Mouse (Mus musculus): ENCODE data around the gene Zfp174. TPM values are rescaled to one million over a fixed set of nuclear protein-coding genes. Genes with fewer than 3 reads are reported as not detected.
A peak's percentile ranks its signal among the peaks of the same experiment; 100 is the strongest.
"Not testable (repeated sequence)": the region's sequence is repeated elsewhere in the genome, so short reads cannot be mapped to it uniquely, and the experiment has no call there.

Gene Zfp174
- polyA plus RNA-seq (2015; fragmentation: Nextera tagmentation; extraction: Ambion mirVana): 0.65 and 0.82 TPM in 2 replicates

DNA sequence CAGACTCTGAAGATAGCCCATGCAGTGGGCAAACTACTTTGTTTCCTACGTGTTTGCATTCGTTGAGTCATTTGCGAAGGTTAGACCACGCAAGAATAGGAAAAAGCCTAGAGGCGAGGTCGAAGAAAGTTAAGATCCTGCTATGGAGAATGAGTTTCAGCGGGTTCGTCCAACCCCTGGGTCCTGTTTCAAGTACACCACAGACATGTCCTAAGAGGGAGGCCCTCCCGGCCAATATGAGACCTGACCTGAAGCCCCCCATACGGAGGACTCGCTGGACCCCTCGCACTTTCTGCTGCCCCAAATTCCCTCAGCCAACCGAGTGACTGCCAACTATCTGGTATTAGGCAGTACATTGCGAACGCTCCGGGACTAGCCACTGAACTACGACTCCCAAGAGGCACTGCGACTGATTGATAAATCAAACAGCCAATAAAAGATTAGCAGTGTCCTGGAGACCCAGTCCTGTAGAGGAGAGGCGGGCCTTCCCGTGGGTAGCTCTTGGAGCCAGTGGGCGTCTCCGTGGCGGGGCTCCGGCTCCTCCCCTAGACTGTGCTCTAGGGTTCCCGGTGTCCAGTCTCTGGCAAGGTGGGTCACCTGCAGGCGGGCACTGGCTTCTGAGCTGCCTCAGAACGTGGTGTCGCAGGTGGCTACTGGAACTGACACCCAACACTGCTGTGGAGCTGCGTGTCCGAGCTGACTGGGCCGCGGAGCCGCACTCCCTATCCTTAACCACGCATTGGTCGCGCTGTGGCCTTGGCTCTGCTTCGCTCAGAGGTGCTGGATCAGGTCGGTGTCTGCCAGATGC, at the start of gene Zfp174:
Gene Zfp174, plus strand, starts transcription at position 558 of the 808 bp plus-strand sequence.
- H3K4me2 ChIP-seq (ENCODE audit: low read depth, low read length): peak within 1 kb of the TSS; percentile 88
- peak; percentile 100 for ATAC-seq
- peak within 1 kb of the TSS; percentile 80 for H3K4me3 ChIP-seq (ENCODE audit: low read length)
- no peaks in the 10 kb centered on the region for H3K36me3 ChIP-seq (ENCODE audit: control insufficient read depth, insufficient read depth, low read length)
- peak within 1 kb of the TSS; percentile 83 for H3K9ac ChIP-seq (ENCODE audit: low read depth, low read length)
- H3K9me3 ChIP-seq (ENCODE audit: control insufficient read depth, low read length): no peaks in the 10 kb centered on the region
- H3K27me3 ChIP-seq (replicated peaks; ENCODE audit: control insufficient read depth, insufficient read depth, low read length): no peaks in the 10 kb centered on the region
- 3% methylated on average over 38 of the region's 38 CpGs for WGBS
- peaks cover 8% of the 10 kb centered on the region; the same call in 1 of the 2 replicates for H3K4me1 ChIP-seq (ENCODE audit: control insufficient read depth, insufficient read depth, low read length)
- H3K27ac ChIP-seq (ENCODE audit: low read length): peak within 1 kb of the TSS; percentile 45

DNA sequence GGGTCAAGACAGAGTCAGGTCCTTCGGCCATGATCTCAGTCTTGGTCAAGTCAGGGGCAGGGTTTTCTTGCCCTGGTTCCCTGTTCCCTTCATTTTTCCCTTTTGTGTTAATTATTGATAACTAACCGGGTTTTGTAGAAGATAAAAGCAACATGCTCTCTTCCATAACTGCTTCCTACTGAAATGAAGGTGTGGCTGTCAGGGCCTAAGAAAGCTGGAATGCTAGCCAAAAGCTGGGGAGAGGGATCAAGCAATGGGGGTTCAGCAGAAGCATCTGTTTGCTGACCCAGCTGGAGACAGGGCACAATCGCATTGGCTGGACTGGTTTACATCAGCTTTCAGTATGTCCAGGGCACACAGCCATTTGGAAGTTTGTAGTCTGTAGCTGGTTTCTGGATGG, 38.9 kb upstream of the Zfp174 start:
- Histone ChIP-seq H3K4me2 (ENCODE audit: low read depth, low read length) (no peak overlapping the region), H3K36me3 (ENCODE audit: control insufficient read depth, insufficient read depth, low read length) (no peaks in the 10 kb centered on the region), H3K27ac (ENCODE audit: low read length) (no peak overlapping the region), H3K4me1 (ENCODE audit: control insufficient read depth, insufficient read depth, low read length) (no peaks in the 10 kb centered on the region), H3K27me3 (replicated peaks; ENCODE audit: control insufficient read depth, insufficient read depth, low read length) (no peaks in the 10 kb centered on the region), H3K9me3 (ENCODE audit: control insufficient read depth, low read length) (no peaks in the 10 kb centered on the region), H3K4me3 (ENCODE audit: low read length) (no peak overlapping the region), H3K9ac (ENCODE audit: low read depth, low read length) (no peak overlapping the region)
- 79% methylated on average over 3 of the region's 3 CpGs for WGBS
- no peak for ATAC-seq

DNA sequence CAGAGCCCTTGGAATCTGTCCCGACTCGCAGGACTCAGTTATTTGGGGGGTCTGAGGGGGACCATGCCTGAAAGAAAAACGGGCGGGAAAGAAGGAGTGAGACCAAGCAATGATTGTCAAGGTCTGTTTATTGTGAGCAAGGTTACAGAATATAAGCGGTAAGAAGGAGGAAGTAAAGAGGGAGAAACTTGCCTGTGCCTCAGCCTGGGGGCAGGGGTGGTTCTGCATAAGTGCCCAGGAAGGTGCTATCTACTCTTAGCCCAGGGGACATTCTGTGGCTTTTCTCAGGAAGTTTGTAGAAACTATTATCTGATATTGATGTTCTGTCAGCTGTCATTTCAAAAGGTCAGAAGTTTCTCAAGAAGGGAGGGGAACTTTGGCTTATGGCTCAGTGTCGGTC, 32.4 kb upstream of the Zfp174 start:
- not testable (repeated sequence) for H3K4me1 ChIP-seq (ENCODE audit: control insufficient read depth, insufficient read depth, low read length); H3K27me3 ChIP-seq (replicated peaks; ENCODE audit: control insufficient read depth, insufficient read depth, low read length); H3K9ac ChIP-seq (ENCODE audit: low read depth, low read length); H3K4me2 ChIP-seq (ENCODE audit: low read depth, low read length); H3K36me3 ChIP-seq (ENCODE audit: control insufficient read depth, insufficient read depth, low read length); H3K9me3 ChIP-seq (ENCODE audit: control insufficient read depth, low read length); H3K4me3 ChIP-seq (ENCODE audit: low read length); H3K27ac ChIP-seq (ENCODE audit: low read length); ATAC-seq
- 79% methylated on average over 6 of the region's 6 CpGs for WGBS

DNA sequence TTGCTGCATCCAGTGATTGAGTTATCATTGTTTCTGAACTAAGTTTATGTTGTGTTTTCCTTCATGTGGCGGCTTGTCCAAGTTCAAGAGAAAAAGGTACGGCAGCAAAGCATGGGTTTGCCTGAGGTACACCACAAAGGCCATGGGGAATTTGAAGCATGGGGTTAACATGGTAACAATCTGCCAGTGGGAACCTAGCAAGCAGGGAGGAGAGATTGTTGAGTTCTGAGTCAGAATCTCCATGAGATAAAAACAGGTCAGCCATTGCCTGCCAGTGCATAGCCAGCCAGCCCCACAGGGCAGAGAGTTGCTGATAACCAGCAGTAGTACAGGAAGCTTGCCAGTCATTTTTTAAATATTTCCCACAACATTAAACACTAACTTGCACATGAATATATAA, 26.9 kb upstream of the Zfp174 start:
- 89% methylated on average over 2 of the region's 2 CpGs for WGBS
- Histone ChIP-seq H3K36me3 (ENCODE audit: control insufficient read depth, insufficient read depth, low read length) (no peaks in the 10 kb centered on the region), H3K4me2 (ENCODE audit: low read depth, low read length) (no peak overlapping the region), H3K4me1 (ENCODE audit: control insufficient read depth, insufficient read depth, low read length) (no peaks in the 10 kb centered on the region), H3K27me3 (replicated peaks; ENCODE audit: control insufficient read depth, insufficient read depth, low read length) (no peaks in the 10 kb centered on the region), H3K9ac (ENCODE audit: low read depth, low read length) (no peak overlapping the region), H3K9me3 (ENCODE audit: control insufficient read depth, low read length) (no peaks in the 10 kb centered on the region), H3K4me3 (ENCODE audit: low read length) (no peak overlapping the region), H3K27ac (ENCODE audit: low read length) (no peak overlapping the region)
- ATAC-seq: no peak

DNA sequence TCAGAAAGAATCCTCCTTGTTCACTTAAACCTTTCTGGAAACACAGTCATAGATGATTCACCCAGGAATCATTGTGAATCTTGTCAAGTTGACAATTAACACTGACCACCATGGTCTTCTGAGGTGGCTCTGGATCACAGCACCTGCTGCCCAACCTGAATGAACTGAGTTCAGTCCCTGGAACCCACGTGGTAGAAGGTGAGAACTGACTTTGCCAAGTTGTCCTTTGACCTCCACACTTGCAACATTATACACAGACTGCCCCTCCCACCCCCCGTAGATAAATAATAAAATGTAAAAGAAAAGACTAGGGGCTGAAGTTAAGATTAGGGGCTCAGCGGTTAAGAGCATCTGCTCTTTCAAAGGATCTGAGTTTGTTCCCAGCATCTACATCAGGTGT, 19.0 kb upstream of the Zfp174 start:
- no peak overlapping the region for H3K27ac ChIP-seq (ENCODE audit: low read length)
- H3K9ac ChIP-seq (ENCODE audit: low read depth, low read length): no peak overlapping the region
- no peaks in the 10 kb centered on the region; the same call in 1 of the 2 replicates for H3K9me3 ChIP-seq (ENCODE audit: control insufficient read depth, low read length)
- H3K4me1 ChIP-seq (ENCODE audit: control insufficient read depth, insufficient read depth, low read length): no peaks in the 10 kb centered on the region
- no peak overlapping the region for H3K4me2 ChIP-seq (ENCODE audit: low read depth, low read length)
- no peaks in the 10 kb centered on the region for H3K36me3 ChIP-seq (ENCODE audit: control insufficient read depth, insufficient read depth, low read length)
- WGBS: 52% methylated on average over 3 of the region's 3 CpGs
- ATAC-seq: no peak
- H3K4me3 ChIP-seq (ENCODE audit: low read length): no peak overlapping the region
- no peaks in the 10 kb centered on the region for H3K27me3 ChIP-seq (replicated peaks; ENCODE audit: control insufficient read depth, insufficient read depth, low read length)

DNA sequence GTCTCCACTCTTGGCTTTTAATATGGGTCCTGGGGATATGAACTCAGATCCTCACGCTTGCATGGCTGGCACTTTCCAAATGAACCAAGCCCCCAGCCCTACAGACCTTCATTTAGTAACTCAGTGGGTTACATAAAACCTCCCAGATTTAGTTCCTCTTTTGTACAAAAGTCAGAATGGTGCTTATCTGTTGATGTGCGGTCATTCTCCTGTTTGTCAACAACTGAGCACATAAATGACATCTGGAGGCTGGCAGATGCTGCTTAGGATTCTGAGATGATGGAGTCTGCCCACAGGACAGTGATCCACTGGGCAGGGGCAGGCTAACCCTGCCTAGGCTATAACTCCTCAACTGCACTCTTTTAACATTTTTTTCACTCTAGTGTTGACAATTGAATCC, 17.3 kb upstream of the Zfp174 start:
- no peaks in the 10 kb centered on the region for H3K27me3 ChIP-seq (replicated peaks; ENCODE audit: control insufficient read depth, insufficient read depth, low read length)
- H3K9ac ChIP-seq (ENCODE audit: low read depth, low read length): no peak overlapping the region
- no peaks in the 10 kb centered on the region for H3K4me1 ChIP-seq (ENCODE audit: control insufficient read depth, insufficient read depth, low read length)
- H3K27ac ChIP-seq (ENCODE audit: low read length): no peak overlapping the region
- H3K9me3 ChIP-seq (ENCODE audit: control insufficient read depth, low read length): no peaks in the 10 kb centered on the region; the same call in 1 of the 2 replicates
- WGBS: 81% methylated on average over 2 of the region's 2 CpGs
- no peak overlapping the region for H3K4me2 ChIP-seq (ENCODE audit: low read depth, low read length)
- H3K4me3 ChIP-seq (ENCODE audit: low read length): no peak overlapping the region
- no peaks in the 10 kb centered on the region for H3K36me3 ChIP-seq (ENCODE audit: control insufficient read depth, insufficient read depth, low read length)
- ATAC-seq: no peak

DNA sequence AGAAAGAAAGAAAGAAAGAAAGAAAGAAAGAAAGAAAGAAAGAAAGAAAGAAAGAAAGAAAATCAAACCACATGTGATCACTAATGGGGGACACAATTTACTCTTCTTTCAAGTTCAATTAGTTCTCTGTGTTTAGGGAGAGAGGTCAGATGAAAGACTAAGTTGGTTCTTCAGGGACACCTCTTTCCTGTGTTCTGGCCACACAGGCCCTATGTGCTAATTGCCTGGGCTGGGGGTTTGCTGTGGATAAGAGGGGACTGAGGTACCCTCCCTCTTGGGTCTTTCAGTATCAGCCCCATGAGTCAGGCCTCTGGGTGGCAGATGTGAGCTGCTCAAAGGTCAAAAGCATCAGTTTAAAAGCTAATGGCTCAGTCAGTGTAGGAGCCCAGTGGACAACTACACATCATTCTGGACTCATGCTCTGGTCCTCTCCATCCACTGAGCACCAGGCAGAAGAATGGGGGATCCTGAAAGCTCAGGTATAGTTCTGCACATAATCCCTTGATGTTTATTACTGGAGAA, 16.4 kb upstream of the Zfp174 start, which contains the start of gene Olfr15:
Gene Olfr15, plus strand, starts transcription at position 291 of the 522 bp plus-strand sequence.
- no peak within 1 kb of the TSS for H3K9ac ChIP-seq (ENCODE audit: low read depth, low read length)
- H3K9me3 ChIP-seq (ENCODE audit: control insufficient read depth, low read length): no peaks in the 10 kb centered on the region; the same call in 1 of the 2 replicates
- H3K4me1 ChIP-seq (ENCODE audit: control insufficient read depth, insufficient read depth, low read length): no peaks in the 10 kb centered on the region
- H3K27me3 ChIP-seq (replicated peaks; ENCODE audit: control insufficient read depth, insufficient read depth, low read length): no peaks in the 10 kb centered on the region
- H3K27ac ChIP-seq (ENCODE audit: low read length): no peak within 1 kb of the TSS
- no peak within 1 kb of the TSS for H3K4me3 ChIP-seq (ENCODE audit: low read length)
- H3K36me3 ChIP-seq (ENCODE audit: control insufficient read depth, insufficient read depth, low read length): no peaks in the 10 kb centered on the region
- ATAC-seq: no peak
- H3K4me2 ChIP-seq (ENCODE audit: low read depth, low read length): no peak within 1 kb of the TSS

DNA sequence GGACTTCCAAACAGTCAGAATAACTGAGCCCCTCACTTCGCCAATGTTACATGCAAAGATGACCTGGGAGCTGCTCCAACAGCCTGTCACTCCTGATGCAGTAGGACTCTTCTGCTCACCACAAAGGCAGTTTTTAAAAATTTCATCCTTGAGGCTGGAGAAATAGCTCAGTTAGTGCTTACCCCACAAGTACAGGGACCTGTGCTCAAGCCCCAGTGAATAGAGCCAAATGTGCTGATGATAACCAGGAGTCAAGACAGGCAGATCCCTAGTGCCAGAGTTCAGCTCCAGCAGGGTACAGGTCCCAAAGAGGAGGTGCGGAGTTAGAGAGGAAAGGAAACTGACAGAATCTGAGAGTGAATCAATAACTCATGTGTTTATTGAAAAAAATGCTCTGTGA, 11.6 kb upstream of the Zfp174 start:
- H3K4me3 ChIP-seq (ENCODE audit: low read length): no peak overlapping the region
- no peaks in the 10 kb centered on the region for H3K36me3 ChIP-seq (ENCODE audit: control insufficient read depth, insufficient read depth, low read length)
- ATAC-seq: no peak
- H3K9ac ChIP-seq (ENCODE audit: low read depth, low read length): no peak overlapping the region
- H3K4me1 ChIP-seq (ENCODE audit: control insufficient read depth, insufficient read depth, low read length): no peaks in the 10 kb centered on the region
- no peaks in the 10 kb centered on the region for H3K9me3 ChIP-seq (ENCODE audit: control insufficient read depth, low read length)
- no peaks in the 10 kb centered on the region for H3K27me3 ChIP-seq (replicated peaks; ENCODE audit: control insufficient read depth, insufficient read depth, low read length)
- no peak overlapping the region for H3K27ac ChIP-seq (ENCODE audit: low read length)
- WGBS: 72% methylated on average over 2 of the region's 2 CpGs
- no peak overlapping the region for H3K4me2 ChIP-seq (ENCODE audit: low read depth, low read length)

DNA sequence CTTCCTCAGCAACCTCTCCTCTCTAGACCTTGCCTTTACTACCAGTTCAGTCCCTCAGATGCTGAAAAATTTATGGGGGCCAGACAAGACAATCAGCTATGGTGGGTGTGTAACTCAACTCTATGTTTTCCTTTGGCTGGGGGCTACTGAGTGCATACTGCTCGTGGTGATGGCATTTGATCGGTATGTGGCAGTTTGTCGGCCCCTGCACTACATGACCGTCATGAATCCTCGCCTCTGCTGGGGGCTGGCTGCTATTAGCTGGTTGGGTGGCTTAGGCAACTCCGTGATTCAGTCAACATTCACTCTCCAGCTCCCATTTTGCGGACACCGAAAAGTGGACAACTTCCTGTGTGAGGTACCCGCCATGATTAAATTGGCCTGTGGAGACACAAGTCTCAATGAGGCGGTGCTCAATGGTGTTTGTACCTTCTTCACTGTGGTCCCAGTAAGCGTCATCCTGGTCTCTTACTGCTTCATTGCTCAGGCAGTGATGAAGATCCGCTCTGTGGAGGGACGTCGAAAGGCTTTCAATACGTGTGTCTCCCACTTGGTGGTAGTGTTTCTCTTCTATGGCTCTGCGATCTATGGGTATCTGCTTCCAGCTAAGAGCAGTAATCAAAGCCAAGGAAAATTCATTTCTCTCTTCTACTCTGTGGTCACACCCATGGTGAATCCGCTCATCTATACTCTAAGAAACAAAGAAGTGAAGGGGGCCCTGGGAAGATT, 7.7 kb upstream of the Zfp174 start:
- 50% methylated on average over 17 of the region's 17 CpGs for WGBS
- no peaks in the 10 kb centered on the region for H3K36me3 ChIP-seq (ENCODE audit: control insufficient read depth, insufficient read depth, low read length)
- peak; percentile 48 for ATAC-seq
- H3K4me3 ChIP-seq (ENCODE audit: low read length): no peak overlapping the region
- H3K27ac ChIP-seq (ENCODE audit: low read length): no peak overlapping the region
- no peaks in the 10 kb centered on the region for H3K9me3 ChIP-seq (ENCODE audit: control insufficient read depth, low read length)
- no peaks in the 10 kb centered on the region for H3K27me3 ChIP-seq (replicated peaks; ENCODE audit: control insufficient read depth, insufficient read depth, low read length)
- H3K9ac ChIP-seq (ENCODE audit: low read depth, low read length): no peak overlapping the region
- no peaks in the 10 kb centered on the region for H3K4me1 ChIP-seq (ENCODE audit: control insufficient read depth, insufficient read depth, low read length)
- no peak overlapping the region for H3K4me2 ChIP-seq (ENCODE audit: low read depth, low read length)

Measured in intestine, embryonic 16.5 days (tissue).